Mouse (Mus musculus) spleen, postnatal 10 days (tissue): ENCODE data around the gene Fmc1.

Source experiments
- DNase-seq, 2 experiments: peaks; one replicate each; pipeline ENCODE4 v3.0.0; 2021 to 2022; ENCODE audit warnings: low spot score in 2 of 2

The Fmc1 gene

DNA sequence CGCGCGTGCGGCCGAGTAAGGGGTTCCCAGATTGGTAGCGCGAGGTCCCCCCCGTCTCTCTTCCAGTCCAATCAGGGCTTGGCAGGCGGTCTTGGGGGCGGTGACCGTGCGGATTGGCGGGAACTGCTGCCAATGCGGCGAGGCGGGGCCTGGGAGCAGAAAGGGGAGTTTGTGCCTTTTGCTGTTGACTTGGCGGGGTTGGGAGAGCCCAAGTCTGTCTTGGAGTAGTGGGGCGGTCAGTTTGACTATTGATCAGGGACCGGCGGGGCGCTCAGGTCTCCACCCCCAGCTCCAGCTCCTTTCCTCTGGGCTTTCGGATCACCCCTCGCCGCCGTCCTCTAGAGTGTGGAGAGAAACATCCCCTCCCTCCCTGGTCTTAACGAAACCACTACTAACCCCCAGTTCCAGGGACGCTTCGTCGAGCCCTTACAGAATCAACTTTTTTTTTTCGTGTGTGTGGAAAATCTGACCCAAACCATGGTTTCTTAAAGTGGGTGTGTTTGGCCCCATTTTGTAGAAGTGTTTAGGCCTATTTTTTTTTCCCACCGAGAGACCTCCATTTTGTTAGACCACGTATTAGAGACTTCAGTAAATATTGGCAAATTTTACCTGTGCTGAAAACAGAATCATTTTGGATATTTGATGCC is 18.8 kb downstream of the Fmc1 start:
- DNase-seq = peak; percentile 94 to 98

DNA sequence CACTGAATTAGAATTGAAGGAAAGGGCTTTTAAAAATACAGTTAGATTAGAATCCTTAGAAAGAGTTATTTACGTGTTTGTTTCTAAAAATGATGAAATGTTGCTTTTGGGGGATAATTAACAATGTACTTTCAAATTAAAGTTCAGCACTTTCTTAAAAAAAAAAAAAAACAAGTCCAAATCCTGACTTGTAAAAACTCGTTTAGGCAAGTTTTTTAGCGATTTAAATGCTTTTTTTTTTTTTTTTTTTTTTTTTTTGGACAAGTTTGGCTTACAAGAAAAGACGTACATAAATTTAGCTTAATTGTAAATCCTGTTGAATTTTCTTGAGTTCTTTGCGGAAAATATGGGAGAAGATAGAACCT is 19.3 kb downstream of the Fmc1 start:
- no peak for DNase-seq

DNA sequence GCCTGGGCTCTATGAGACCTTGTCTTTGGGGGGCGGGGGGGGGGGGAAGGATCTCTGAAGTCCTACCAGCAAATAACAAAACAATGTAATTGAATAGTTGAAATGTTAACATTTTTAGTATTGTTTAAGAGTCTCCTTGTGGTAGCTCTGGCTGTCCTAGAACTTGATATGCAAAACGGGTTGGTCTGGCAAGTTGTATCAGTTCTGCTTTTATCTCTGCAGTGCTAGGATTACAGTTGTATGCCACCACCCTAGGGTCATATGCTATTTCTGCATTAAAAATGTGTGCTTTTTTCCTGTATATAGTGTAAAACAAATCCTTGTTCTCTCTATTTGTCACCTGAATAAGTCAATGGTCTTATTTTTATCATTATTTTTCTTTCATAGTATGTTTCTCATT is 42.8 kb downstream of the Fmc1 start:
- DNase-seq = no peak

DNA sequence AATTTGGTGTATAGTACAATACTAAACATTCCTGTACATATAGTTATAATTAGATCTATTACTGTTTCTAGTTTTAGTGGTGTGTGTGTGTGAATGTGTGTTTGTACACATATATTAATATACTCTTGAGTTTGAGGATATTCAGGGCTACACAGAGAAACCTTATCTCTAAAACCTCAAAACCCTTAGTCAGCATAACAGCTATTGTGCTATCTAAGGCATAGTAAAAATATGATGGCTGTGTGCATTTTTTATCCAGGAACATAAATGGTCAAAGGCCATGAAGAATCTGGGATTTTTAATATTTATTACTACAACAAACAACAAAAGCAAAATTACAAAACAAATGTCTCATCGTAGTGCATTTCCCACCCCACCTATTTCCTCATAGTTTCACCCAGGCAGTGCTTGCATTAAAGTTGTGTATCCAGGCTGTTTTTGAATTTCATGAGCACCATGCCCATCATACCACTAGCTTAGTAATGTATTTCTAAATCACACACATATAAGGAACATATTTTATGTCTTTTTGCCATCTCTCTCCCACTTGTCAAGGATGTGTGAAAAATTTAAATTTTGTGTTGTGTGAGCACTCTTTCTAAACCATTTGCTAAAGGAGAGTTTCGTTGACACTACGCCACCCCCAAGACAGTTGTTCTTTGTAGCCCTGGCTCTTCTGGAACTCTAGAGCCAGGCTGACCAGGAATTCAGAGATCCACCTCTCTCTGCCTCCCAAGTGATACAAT is 47.0 kb downstream of the Fmc1 start:
- no peak for DNase-seq

DNA sequence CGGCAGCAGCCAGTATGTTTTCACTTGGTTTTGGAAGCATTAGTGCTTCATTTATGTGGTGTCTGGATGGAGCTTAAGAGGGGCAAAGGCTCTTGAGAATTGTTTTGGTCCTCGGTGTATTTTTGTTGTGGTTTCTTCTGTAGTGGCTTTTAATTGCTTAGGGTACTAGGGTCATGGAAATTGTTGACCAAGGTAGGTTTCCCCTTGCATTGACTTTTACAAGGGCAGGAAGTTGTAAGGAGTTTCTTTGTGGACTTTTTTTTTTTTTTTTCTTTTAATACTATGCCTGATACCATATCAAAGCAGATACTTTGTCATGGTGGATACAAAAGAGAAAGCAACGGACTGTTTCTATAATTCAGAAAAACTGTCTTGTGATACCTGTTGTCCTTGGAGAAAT is 48.4 kb downstream of the Fmc1 start:
- DNase-seq = no peak
